8 mouse cellular contexts compared by ENCODE assay signal in the genomic region with DNA sequence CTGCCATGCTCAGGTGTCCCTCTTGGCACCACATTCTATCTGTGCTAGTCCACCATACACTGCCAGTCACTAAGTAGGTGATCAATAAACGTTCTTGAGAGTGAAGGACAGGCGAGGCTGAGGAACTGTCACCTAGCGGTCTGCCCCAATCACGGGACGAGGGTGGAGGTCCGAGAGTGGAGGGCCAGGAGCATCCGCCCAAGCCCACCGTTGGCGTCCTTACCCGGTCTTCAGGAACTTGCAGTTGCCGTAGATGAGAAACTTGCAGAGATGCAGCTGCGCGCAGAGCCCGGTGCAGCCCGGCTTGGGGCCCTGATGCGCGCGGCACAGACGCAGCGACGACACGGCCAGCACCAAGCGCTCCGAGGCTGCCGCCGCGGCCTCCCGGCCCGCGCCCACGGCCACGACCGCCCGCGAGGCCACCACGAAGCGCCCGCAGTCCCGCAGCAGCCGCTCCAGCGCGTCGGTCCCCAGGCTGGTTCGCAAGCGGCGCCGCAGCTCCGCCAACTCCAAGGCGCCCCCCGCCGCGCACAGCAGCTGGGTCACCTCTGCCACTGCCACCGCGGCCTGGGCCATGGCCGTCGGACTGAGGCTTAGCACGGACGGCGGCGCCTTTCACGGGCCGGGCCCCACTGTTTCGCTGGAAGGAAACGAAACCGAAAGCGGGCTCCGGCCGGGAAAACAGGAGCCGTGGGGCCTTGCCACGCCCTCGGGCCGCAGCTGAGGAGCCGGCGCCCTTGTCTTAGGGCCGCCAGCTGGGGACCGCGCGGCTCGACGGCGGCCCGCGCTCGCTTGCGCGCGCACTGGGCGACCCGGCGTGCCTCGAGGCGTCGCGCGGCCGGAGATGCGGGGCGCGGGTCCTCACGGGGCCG. TPM values are rescaled to one million over a fixed set of nuclear protein-coding genes. Genes with fewer than 3 reads are reported as not detected.
A peak's percentile ranks its signal among the peaks of the same experiment; 100 is the strongest.
DNase-seq lines count a peak whose midpoint lies in the region; ATAC-seq and TF ChIP-seq lines count a peak whose summit lies in the region.

A gene (minus strand): TSS at position 766 of the 872 bp plus-strand sequence.

- peaks cover 11% of the 10 kb centered on the region; the same call in 1 of the 2 replicates for H3K79me2 ChIP-seq in liver, adult 2 months (ENCODE audit: control insufficient read depth, insufficient read depth, low read length)

- no peaks in the 10 kb centered on the region for H3K27me3 ChIP-seq in embryonic facial prominence, embryonic 15.5 days
- H3K27me3 ChIP-seq in liver, adult 2 months (ENCODE audit: control insufficient read depth, insufficient read depth, low read length) = no peaks in the 10 kb centered on the region

- TF ChIP-seq CTCF in liver, adult 2 months (IDR thresholded peaks at IDR 0.05; ENCODE audit: low read depth, low read length) = no peak

- DNase-seq in 416B (ENCODE audit: low read depth) = peak; percentile 74
- peak; percentile 52 to 65 for DNase-seq in adrenal gland, postnatal 4 days (ENCODE audit: low spot score in 2 of 2)
- peak; percentile 89 to 91 for DNase-seq in heart, adult 9 months (ENCODE audit: low spot score in 2 of 2)
- peak; percentile 81 for DNase-seq in kidney, adult 9 months
- DNase-seq in liver, adult 2 months (ENCODE audit: extremely low read depth, low read depth, low spot score) = peak; percentile 71
- DNase-seq in monocyte, adult 2 months (ENCODE audit: low read depth in 1 of 2, low spot score in 2 of 2) = peak; percentile 13 to 59
- DNase-seq in spleen, postnatal 14 days (ENCODE audit: low spot score in 2 of 2) = peak; percentile 50 to 57

- TF ChIP-seq POLR2A in liver, adult 2 months (IDR thresholded peaks at IDR 0.05; ENCODE audit: extremely low read depth, insufficient read depth, low read length) = 0 out of 2 replicates have a peak, but pooled peaks have one; percentile 41

- peak within 1 kb of the TSS; percentile 60 for H3K9ac ChIP-seq in embryonic facial prominence, embryonic 15.5 days
- H3K9ac ChIP-seq in liver, adult 2 months (ENCODE audit: low read depth, low read length) = peak within 1 kb of the TSS; percentile 91

- peaks cover 8% of the 10 kb centered on the region for H3K4me1 ChIP-seq in embryonic facial prominence, embryonic 15.5 days
- H3K4me1 ChIP-seq in liver, adult 2 months (ENCODE audit: control insufficient read depth, insufficient read depth, low read length) = peaks cover 16% of the 10 kb centered on the region

- H3K4me3 ChIP-seq in embryonic facial prominence, embryonic 15.5 days (replicated peaks) = peak within 1 kb of the TSS; percentile 72
- H3K4me3 ChIP-seq in liver, adult 2 months (ENCODE audit: insufficient read depth, low read depth, low read length) = peak within 1 kb of the TSS; percentile 78

- peak within 1 kb of the TSS; percentile 64 for H3K4me2 ChIP-seq in embryonic facial prominence, embryonic 15.5 days (replicated peaks)

- peak within 1 kb of the TSS; percentile 61 for H3K27ac ChIP-seq in embryonic facial prominence, embryonic 15.5 days (replicated peaks)
- peak within 1 kb of the TSS; percentile 56 for H3K27ac ChIP-seq in liver, adult 2 months (replicated peaks; ENCODE audit: insufficient read depth, low read depth, low read length)

- peak; percentile 81 for ATAC-seq in embryonic facial prominence, embryonic 15.5 days (ENCODE audit: insufficient number of reproducible peaks, low FRiP score, low TSS enrichment, low read depth)

- no peaks in the 10 kb centered on the region for H3K36me3 ChIP-seq in embryonic facial prominence, embryonic 15.5 days
- H3K36me3 ChIP-seq in liver, adult 2 months (ENCODE audit: control insufficient read depth, insufficient read depth, low read length) = peaks cover 3% of the 10 kb centered on the region; the same call in 1 of the 2 replicates

- 2% methylated on average over 89 of the region's 101 CpGs for WGBS in embryonic facial prominence, embryonic 15.5 days
- under 1% methylated on average over 101 of the region's 101 CpGs for WGBS in liver, adult 2 months

- H3K9me3 ChIP-seq in embryonic facial prominence, embryonic 15.5 days (replicated peaks) = no peaks in the 10 kb centered on the region

RNA-seq across cellular contexts. Expression of the gene that starts here (rescaled TPM):
- total RNA-seq in adrenal gland, postnatal 4 days (2021) = 10 to 100 TPM; 21.7 to 22.5 TPM
- 10.7 and 12.0 TPM in 2 replicates for polyA plus RNA-seq in embryonic facial prominence, embryonic 15.5 days (2015; fragmentation: Nextera tagmentation; extraction: Ambion mirVana)
- 36.6 and 44.3 TPM in 2 replicates for total RNA-seq in liver, adult 2 months (2014; rRNA removed)
- 25.8 and 30.5 TPM in 2 replicates for polyA plus RNA-seq in liver, adult 2 months (2012; rRNA removed)

Comparison
In these comparisons a context has a peak if more than half of its experiments do, and no peak if none do; other contexts are left out.
1. Peak in every context shown above with its lines: DNase-seq, ATAC-seq, H3K4me3 ChIP-seq and H3K27ac ChIP-seq.
2. DNase-seq: peak in every context shown above with its lines; median percentile 90 in heart, adult 9 months; 81 in kidney, adult 9 months; 74 in 416B; 71 in liver, adult 2 months; 58 in adrenal gland, postnatal 4 days; 54 in spleen, postnatal 14 days; 36 in monocyte, adult 2 months.